Mouse (Mus musculus): ENCODE data around the gene Gm6408. TPM values are rescaled to one million over a fixed set of nuclear protein-coding genes. Genes with fewer than 3 reads are reported as not detected.

Gm6408 gene
- polyA plus RNA-seq (2014; fragmentation: Illumina TruSeq; extraction: RNeasy Lipid Tissue Mini Kit (QIAGEN cat#74804); ENCODE audit: low read depth, low replicate concordance) = not detected

GRCm38 (mm10) chr5:146481665-146482064 is at the start of gene Gm6408:
TSS of gene Gm6408 (plus strand) at chr5:146481965.

GRCm38 (mm10) chr5:146491063-146491462 is 9.3 kb downstream of the Gm6408 start, which contains the start of gene Gm6370:
TSS of gene Gm6370 (plus strand) at chr5:146491363.

GRCm38 (mm10) chr5:146502099-146502498 is 20.3 kb downstream of the Gm6408 start, which contains the start of gene 4930449I24Rik:
TSS of gene 4930449I24Rik (plus strand) at chr5:146502399.

GRCm38 (mm10) chr5:146513823-146514222 is 32.1 kb downstream of the Gm6408 start, which contains the start of gene Gm3402:
TSS of gene Gm3402 (plus strand) at chr5:146514123.

GRCm38 (mm10) chr5:146525501-146525900 is 43.7 kb downstream of the Gm6408 start, which contains the start of gene Gm3404:
TSS of gene Gm3404 (plus strand) at chr5:146525801.

Other genes with a start within 250 kb of the Gm6408 start
- gene Wasf3, start 97.0 kb upstream of the Gm6408 start, polyA plus RNA-seq (2014; fragmentation: Illumina TruSeq; extraction: RNeasy Lipid Tissue Mini Kit (QIAGEN cat#74804); ENCODE audit: low read depth, low replicate concordance) = 5.1 TPM
- gene Gm6370, start 9.4 kb downstream of the Gm6408 start, polyA plus RNA-seq (2014; fragmentation: Illumina TruSeq; extraction: RNeasy Lipid Tissue Mini Kit (QIAGEN cat#74804); ENCODE audit: low read depth, low replicate concordance) = not detected
- gene 4930449I24Rik, start 20.4 kb downstream of the Gm6408 start, polyA plus RNA-seq (2014; fragmentation: Illumina TruSeq; extraction: RNeasy Lipid Tissue Mini Kit (QIAGEN cat#74804); ENCODE audit: low read depth, low replicate concordance) = not detected
- gene Gm3402, start 32.2 kb downstream of the Gm6408 start, polyA plus RNA-seq (2014; fragmentation: Illumina TruSeq; extraction: RNeasy Lipid Tissue Mini Kit (QIAGEN cat#74804); ENCODE audit: low read depth, low replicate concordance) = not detected
- not detected for gene Gm3404, start 43.8 kb downstream of the Gm6408 start, polyA plus RNA-seq (2014; fragmentation: Illumina TruSeq; extraction: RNeasy Lipid Tissue Mini Kit (QIAGEN cat#74804); ENCODE audit: low read depth, low replicate concordance)
- not detected for gene Gm3409, start 55.7 kb downstream of the Gm6408 start, polyA plus RNA-seq (2014; fragmentation: Illumina TruSeq; extraction: RNeasy Lipid Tissue Mini Kit (QIAGEN cat#74804); ENCODE audit: low read depth, low replicate concordance)
- not detected for gene Gm3415, start 74.2 kb downstream of the Gm6408 start, polyA plus RNA-seq (2014; fragmentation: Illumina TruSeq; extraction: RNeasy Lipid Tissue Mini Kit (QIAGEN cat#74804); ENCODE audit: low read depth, low replicate concordance)
- gene Gpr12, start 103.3 kb downstream of the Gm6408 start, polyA plus RNA-seq (2014; fragmentation: Illumina TruSeq; extraction: RNeasy Lipid Tissue Mini Kit (QIAGEN cat#74804); ENCODE audit: low read depth, low replicate concordance) = not detected

All from sigmoid colon, adult 10 weeks (tissue).